Mouse (Mus musculus) c-Kit-positive CD71-positive TER-119-negative erythroid progenitor cells, embryonic 14.5 days (primary cell): ENCODE measurements around the gene Cfap74.
"Not testable (repeated sequence)": the region's sequence is repeated elsewhere in the genome, so short reads cannot be mapped to it uniquely, and the experiment has no call there.

Source experiments
- DNase-seq: peaks from one replicate; pipeline ENCODE4 v3.0.0-alpha.2; 2013; ENCODE audit warnings: low read depth

Cfap74 gene

GRCm38 (mm10) chr4:155469590-155470262 lies 60.7 kb downstream of the Cfap74 start:
- no peak for DNase-seq

- no peak for DNase-seq
Measured at GRCm38 (mm10) chr4:155470263-155470953, 61.4 kb downstream of the Cfap74 start.

- no peak for DNase-seq
Measured at GRCm38 (mm10) chr4:155470997-155471396, 62.0 kb downstream of the Cfap74 start.

DNA sequence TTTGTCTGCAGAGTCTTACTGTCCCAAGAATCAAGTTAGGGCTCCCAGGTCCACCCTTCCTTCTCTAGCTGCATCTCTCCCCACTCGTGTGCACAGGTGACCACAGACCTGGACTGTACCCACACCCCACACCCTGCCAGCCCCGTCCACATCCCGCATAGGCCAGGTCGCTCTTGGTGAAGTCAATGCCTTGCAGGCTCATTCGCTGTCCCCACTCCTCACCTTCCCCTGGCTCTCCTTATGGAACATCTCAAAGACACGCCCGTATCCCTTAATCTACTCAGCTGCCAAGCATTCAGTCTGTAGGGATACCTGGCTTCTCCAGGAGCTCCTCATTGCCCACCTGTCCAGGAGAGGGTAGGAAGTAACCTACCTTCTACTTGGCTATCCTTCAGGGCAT lies 62.4 kb downstream of the Cfap74 start:
- no peak for DNase-seq

GRCm38 (mm10) chr4:155472716-155473290 lies 63.8 kb downstream of the Cfap74 start:
- no peak for DNase-seq

DNA sequence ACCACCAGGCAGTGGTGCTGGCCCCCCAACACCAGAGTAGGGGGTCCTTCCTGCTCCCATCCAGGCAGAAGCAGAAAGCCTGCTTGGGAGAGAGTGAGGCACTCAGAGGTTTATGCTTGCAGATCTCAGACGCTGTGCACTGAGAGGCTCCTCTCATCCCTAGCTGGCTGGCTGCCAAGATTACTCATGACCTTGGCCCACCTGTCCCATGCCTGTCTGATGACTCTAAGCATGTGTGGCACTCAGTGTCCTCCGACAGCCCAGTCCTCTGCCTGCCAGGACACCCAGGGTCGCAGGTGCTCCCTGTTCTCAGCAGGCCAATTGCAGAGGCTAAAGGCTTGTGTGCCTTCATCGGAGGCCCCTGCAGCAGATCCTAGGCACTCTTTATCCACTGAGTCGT lies 64.3 kb downstream of the Cfap74 start:
- DNase-seq, result no peak

DNA sequence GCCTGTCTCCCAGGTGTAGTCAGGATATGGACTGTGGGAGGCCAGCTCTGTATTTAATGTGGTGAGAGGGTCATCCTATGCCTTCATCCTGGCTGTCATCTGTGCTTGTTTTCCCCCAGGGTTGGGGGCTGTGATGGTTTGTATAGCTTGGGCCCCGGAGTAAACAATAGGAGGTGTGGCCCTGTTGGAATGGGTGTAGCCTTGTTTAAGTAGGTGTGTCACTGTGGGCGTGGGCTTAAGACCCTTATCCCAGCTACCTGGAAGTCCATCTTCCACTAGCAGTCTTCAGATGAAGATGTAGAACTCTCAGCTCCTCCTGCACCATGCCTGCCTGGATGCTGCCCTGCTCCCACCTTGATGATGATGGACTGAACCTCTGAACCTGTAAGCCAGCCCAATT lies 64.8 kb downstream of the Cfap74 start:
- not testable (repeated sequence) for DNase-seq

GRCm38 (mm10) chr4:155481381-155482124 lies 72.6 kb downstream of the Cfap74 start:
- peak; percentile 65 for DNase-seq

GRCm38 (mm10) chr4:155482125-155482480 lies 73.1 kb downstream of the Cfap74 start:
- DNase-seq, result no peak

GRCm38 (mm10) chr4:155482733-155483540 lies 73.9 kb downstream of the Cfap74 start:
- no peak for DNase-seq

DNA sequence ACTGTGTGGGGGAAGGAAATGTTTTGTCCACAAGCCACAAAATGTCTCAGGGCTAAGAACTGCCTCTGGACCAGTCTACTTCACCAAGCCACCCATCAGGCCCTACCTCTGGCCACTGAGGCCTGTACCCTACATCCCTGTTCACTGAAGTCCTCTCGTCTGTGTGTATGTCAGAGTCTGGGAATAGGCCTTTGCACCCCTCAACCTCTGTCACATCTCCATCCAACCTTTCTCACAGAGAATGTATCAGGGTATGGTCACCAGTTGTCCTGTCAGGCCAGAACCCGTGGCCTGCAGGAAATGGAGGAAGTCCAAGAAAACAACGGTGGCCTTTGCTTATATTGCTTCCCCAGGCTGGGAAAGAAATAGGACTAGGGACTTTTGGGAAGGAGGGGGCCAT lies 76.5 kb downstream of the Cfap74 start:
- DNase-seq, result no peak

- no peak for DNase-seq
Measured at GRCm38 (mm10) chr4:155487746-155488145, 78.8 kb downstream of the Cfap74 start.

- no peak for DNase-seq
Measured at GRCm38 (mm10) chr4:155488232-155489025, 79.4 kb downstream of the Cfap74 start.

- DNase-seq, result no peak
Measured at GRCm38 (mm10) chr4:155489101-155489970, 80.3 kb downstream of the Cfap74 start.

DNA sequence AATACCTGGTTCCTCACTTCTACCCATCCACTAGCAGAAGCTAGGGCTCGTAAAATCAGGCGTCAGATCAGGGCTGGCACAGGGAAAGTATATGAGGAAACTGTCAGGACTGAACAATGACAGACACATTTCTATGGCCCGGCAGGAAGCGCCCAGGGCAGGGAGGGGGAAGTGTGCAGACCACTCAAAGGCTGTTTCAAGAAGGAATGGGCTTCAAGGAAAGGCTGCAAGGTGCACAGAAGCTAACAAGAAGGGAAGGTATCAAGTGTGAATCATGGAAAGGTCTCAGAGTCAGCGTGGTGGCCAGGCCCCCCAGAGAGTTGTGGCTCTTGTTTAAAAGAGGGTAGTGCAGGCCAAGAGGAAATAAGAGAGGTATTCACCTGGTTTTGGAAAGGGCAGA lies 81.5 kb downstream of the Cfap74 start:
- no peak for DNase-seq

DNA sequence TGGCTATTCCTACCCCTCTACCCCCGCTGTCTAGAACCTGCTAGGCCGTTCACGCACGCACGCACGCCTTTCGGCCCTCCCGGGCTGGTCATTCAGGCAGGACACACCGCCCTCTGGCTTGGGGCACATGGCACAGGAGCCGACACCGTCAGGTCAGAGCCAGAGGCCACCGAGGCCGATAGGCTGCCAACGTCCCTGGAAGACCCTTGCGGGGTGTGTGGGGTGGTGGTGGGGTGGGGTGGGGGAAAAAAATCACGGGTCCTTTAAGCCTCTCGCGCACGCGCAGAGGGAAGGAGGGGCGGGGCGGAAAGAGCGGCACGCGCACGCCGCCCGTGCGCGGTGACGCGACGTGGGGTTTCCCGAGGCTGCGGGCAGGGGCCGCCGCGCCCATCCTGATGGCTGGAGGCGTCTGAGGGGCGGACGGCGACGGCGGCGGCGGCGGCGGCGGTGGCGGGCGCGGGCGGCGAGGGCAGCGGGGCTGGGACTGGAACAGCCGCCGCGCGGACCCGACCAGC lies 82.1 kb downstream of the Cfap74 start, which contains the start of gene Gnb1:
Gene Gnb1, plus strand, starts transcription at position 372 of the 515 bp plus-strand sequence.
- peak; percentile 73 for DNase-seq

GRCm38 (mm10) chr4:155491529-155492130 lies 82.6 kb downstream of the Cfap74 start:
- no peak for DNase-seq

DNA sequence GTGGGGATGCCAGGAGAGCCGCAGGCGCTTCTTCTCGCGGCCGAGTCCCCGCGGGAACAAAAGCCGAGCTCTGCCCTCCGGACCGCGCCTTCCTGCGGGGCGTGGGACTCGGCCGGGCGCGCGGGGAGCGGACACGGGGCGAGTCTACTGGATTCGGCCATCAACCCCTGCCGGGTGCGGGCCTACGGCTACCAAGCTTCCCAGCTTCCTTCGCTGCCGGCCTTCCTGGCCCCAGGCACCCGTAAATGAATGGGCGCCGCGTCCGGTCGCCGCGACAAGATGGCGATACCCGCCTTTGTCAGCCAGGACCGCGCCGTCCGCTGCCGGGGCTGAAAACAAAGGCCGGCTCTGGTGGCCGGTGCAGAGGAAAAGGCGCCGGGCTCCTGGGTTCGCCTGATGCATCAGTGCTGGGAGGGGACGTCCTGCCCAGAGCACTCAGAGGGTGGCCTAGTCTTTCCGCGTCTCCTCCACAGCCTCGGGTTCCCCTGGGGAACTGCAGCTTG lies 83.2 kb downstream of the Cfap74 start:
- no peak for DNase-seq

DNA sequence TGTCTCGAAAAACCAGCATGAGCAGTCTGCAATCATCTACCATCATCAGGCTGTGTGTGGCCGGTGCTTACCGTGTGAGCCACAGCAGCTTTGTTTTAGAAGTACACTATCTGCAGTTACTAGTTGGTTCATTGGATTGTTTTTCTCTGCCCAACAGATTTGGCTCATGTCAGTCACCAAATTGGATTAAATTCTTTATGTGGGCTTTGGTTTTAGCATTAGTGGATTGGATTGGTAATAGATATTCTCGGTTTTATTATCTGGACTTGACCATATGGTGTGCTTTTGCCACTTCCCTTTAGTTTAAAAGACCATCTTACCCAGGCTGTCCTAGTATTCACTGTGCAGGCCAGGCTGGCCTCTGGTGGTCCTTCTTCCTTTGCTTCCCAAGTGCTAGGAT lies 85.9 kb downstream of the Cfap74 start:
- no peak for DNase-seq
